Mouse (Mus musculus) small intestine, adult 2 months (tissue): ENCODE measurements at regions not wholly inside any gene's neighbourhood (a gene's known extent, or its start where the extent isn't known, plus 50 kb on each side); places are given as distances from the start of the nearest gene placed in this dataset.

Experiments
- CTCF ChIP-seq: fragments of 200-500 bp; IDR thresholded peaks from 2 replicates; pipeline ENCODE4 v1.5.1; 2012; ENCODE audit warnings: low read depth, mild to moderate bottlenecking, control low read depth, inconsistent platforms, low read length, moderate library complexity, mixed read lengths; ENCODE audit not compliant: insufficient replicate concordance, insufficient read length; ENCODE audit errors: extremely low read depth
- POLR2A ChIP-seq: fragments of 200-500 bp; IDR thresholded peaks from 2 replicates; pipeline ENCODE4 v1.6.1; 2012; ENCODE audit warnings: low read depth, mild to moderate bottlenecking, control low read depth, inconsistent platforms, low read length, moderate library complexity

DNA sequence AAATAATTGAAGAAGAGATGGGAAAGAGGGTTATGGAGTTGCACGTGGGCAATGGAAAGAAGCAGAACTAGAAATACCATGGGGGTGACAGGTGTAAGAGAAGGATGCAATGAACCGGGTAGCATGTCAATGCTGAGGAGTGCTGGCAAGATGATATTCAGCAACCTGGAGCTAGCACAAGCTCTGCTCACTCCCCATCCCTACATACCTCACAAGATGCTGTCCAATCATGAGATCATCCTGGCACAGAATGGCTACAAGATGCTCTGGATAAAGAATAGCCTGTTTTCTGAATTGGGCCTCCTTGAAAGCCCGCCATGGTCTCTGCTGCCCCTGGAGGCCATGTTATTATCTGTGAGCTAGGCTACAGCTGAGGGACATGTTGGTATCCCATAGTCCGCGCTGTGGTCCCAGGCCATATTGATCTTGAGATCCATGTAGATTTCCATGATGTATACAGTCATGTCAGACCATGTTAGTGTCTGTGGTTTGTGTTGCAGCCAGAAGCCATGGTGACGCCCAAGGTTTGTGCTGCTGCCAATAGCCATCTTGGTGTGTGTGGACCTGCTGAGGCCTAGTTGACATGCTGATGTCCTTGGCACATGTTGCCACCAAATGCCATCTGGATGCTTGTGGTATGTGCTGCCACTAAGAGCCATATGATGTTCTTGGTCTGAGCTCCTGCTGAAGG is 114.0 kb downstream of the Gm7489 start:
- no peak for TF ChIP-seq POLR2A
- TF ChIP-seq CTCF, result no peak
